Comparison of ENCODE assay signal across 8 mouse cellular contexts in genomic region chr11:18875001-18875902, GRCm38 (mm10).
DNase-seq lines count a peak whose midpoint lies in the region; ATAC-seq lines count a peak whose summit lies in the region.

No protein-coding gene starts in this region.

- peak overlapping the region; percentile 60 for H3K4me3 ChIP-seq in hindbrain, embryonic 10.5 days

- intact Hi-C loops in left cerebral cortex, postnatal 36 days (cut with DNase I) = loop anchor here (2.0 to 10.0 kb wide), 3 partner anchors 122 to 792 kb away; no protein-coding TSS in a partner anchor

- ATAC-seq in megakaryocyte, adult 5-6 weeks (ENCODE audit: poor library complexity, severe bottlenecking) = 0 out of 2 replicates have a peak, but pooled peaks have one; percentile 1

- under 1% methylated on average over 27 of the region's 27 CpGs for WGBS in hindbrain, embryonic 10.5 days

- H3K36me3 ChIP-seq in hindbrain, embryonic 10.5 days = no peaks in the 10 kb centered on the region

- H3K27ac ChIP-seq in hindbrain, embryonic 10.5 days = peak overlapping the region; percentile 90

- DNase-seq in left cerebral cortex, postnatal 36 days (ENCODE audit: low spot score in 2 of 2) = peak; percentile 6
- no peak for DNase-seq in left cerebral cortex, adult 9 months (ENCODE audit: low spot score in 2 of 2)
- DNase-seq in adrenal gland, postnatal 36 days = peak; percentile 50
- DNase-seq in hindbrain, embryonic 10.5 days (ENCODE audit: low spot score) = peak; percentile 54
- DNase-seq in layer of hippocampus, postnatal 14 days (ENCODE audit: low spot score in 2 of 2) = no peak
- no peak for DNase-seq in gastrocnemius, adult 18-20 months (ENCODE audit: low spot score)
- DNase-seq in Muller cell, postnatal 12 days (ENCODE audit: inconsistent ontology term) = no peak

- H3K4me1 ChIP-seq in hindbrain, embryonic 10.5 days (replicated peaks) = peaks cover 85% of the 10 kb centered on the region

- no peaks in the 10 kb centered on the region for H3K9me3 ChIP-seq in hindbrain, embryonic 10.5 days

- peaks cover 52% of the 10 kb centered on the region for H3K27me3 ChIP-seq in hindbrain, embryonic 10.5 days (ENCODE audit: insufficient read depth, poor library complexity, severe bottlenecking)

Comparison
In these comparisons a context has a peak if more than half of its experiments do, and no peak if none do; other contexts are left out.
1. DNase-seq: peak in left cerebral cortex, postnatal 36 days (2 of 2), adrenal gland, postnatal 36 days (2 of 2) and hindbrain, embryonic 10.5 days (single experiment); none in left cerebral cortex, adult 9 months (0 of 2), layer of hippocampus, postnatal 14 days (0 of 2), gastrocnemius, adult 18-20 months (single experiment) and Muller cell, postnatal 12 days (single experiment).